Mouse (Mus musculus): Measurements from ENCODE around the gene Gm17067. TPM values are rescaled to one million over a fixed set of nuclear protein-coding genes. Genes with fewer than 3 reads are reported as not detected.

Gene Gm17067
- polyA plus RNA-seq, 1 experiment = 0.06 TPM

Other genes starting within 250 kb of the Gm17067 start
- 1.8 TPM for gene Zfp141, start 221.3 kb downstream of the Gm17067 start, polyA plus RNA-seq (2012; fragmentation: generic; extraction: Trizol)
- gene Gm21028, start 148.4 kb downstream of the Gm17067 start, polyA plus RNA-seq (2012; fragmentation: generic; extraction: Trizol) = not detected
- 0.27 TPM for gene Zfp977, start 134.5 kb downstream of the Gm17067 start, polyA plus RNA-seq (2012; fragmentation: generic; extraction: Trizol)
- 0.34 TPM for gene Zfp976, start 84.4 kb downstream of the Gm17067 start, polyA plus RNA-seq (2012; fragmentation: generic; extraction: Trizol)
- gene Zfp975, start 34.3 kb downstream of the Gm17067 start, polyA plus RNA-seq (2012; fragmentation: generic; extraction: Trizol) = 0.40 TPM
- not detected for gene Vmn2r62, start 66.5 kb upstream of the Gm17067 start, polyA plus RNA-seq (2012; fragmentation: generic; extraction: Trizol)
- 0.05 TPM for gene Gm2381, start 140.2 kb upstream of the Gm17067 start, polyA plus RNA-seq (2012; fragmentation: generic; extraction: Trizol)
- under 0.01 TPM for gene Vmn2r63, start 206.8 kb upstream of the Gm17067 start, polyA plus RNA-seq (2012; fragmentation: generic; extraction: Trizol)

Measured in C2C12 (cell line).